Mouse (Mus musculus) testis, adult 2 months (tissue): ENCODE data around the gene Clhc1. TPM values are rescaled to one million over a fixed set of nuclear protein-coding genes. Genes with fewer than 3 reads are reported as not detected.
"Not testable (repeated sequence)": the region's sequence is repeated elsewhere in the genome, so short reads cannot be mapped to it uniquely, and the experiment has no call there.

Experiments used
- H3K27ac ChIP-seq: fragments of 200-500 bp; 2 replicates; pipeline ENCODE4 v1.5.1; 2012; ENCODE audit warnings: low read depth, low read length; ENCODE audit not compliant: control insufficient read depth, insufficient read depth
- H3K27me3 ChIP-seq: fragments of 200-500 bp; 2 replicates; pipeline ENCODE4 v1.6.1; 2012; ENCODE audit warnings: mild to moderate bottlenecking, low read length, moderate library complexity; ENCODE audit not compliant: control insufficient read depth, insufficient read depth
- H3K36me3 ChIP-seq: fragments of 200-500 bp; 2 replicates; pipeline ENCODE4 v1.6.1; 2012; ENCODE audit warnings: mild to moderate bottlenecking, low read length; ENCODE audit not compliant: control insufficient read depth, insufficient read depth
- H3K4me1 ChIP-seq: fragments of 200-500 bp; 2 replicates; pipeline ENCODE4 v1.6.1; 2012; ENCODE audit warnings: low read length; ENCODE audit not compliant: control insufficient read depth, insufficient read depth
- H3K4me3 ChIP-seq: fragments of 200-500 bp; 2 replicates; pipeline ENCODE4 v1.5.1; 2012; ENCODE audit warnings: low read depth, mild to moderate bottlenecking, low read length, moderate library complexity, mixed read lengths; ENCODE audit not compliant: control insufficient read depth
- CTCF ChIP-seq: fragments of 200-500 bp; IDR thresholded peaks from 2 replicates; pipeline ENCODE4 v1.5.1; 2012; ENCODE audit warnings: low read depth, mild to moderate bottlenecking, inconsistent platforms, low read length, moderate library complexity; ENCODE audit not compliant: control insufficient read depth, insufficient read depth, insufficient replicate concordance
- POLR2A ChIP-seq: fragments of 200-500 bp; IDR thresholded peaks from 2 replicates; pipeline ENCODE4 v1.6.1; 2012; ENCODE audit warnings: low read depth, mild to moderate bottlenecking, inconsistent platforms, low read length, moderate library complexity; ENCODE audit not compliant: control insufficient read depth
- polyA plus RNA-seq: library from polyadenylated mRNA; depleted of rRNA; stranded (reverse); fragments of >200 nt; gene quantifications from 2 replicates; pipeline ENCODE4 v1.2.3, GENCODE M21; 2012

Gene Clhc1
- polyA plus RNA-seq, 1 experiment: 10.8 TPM

DNA sequence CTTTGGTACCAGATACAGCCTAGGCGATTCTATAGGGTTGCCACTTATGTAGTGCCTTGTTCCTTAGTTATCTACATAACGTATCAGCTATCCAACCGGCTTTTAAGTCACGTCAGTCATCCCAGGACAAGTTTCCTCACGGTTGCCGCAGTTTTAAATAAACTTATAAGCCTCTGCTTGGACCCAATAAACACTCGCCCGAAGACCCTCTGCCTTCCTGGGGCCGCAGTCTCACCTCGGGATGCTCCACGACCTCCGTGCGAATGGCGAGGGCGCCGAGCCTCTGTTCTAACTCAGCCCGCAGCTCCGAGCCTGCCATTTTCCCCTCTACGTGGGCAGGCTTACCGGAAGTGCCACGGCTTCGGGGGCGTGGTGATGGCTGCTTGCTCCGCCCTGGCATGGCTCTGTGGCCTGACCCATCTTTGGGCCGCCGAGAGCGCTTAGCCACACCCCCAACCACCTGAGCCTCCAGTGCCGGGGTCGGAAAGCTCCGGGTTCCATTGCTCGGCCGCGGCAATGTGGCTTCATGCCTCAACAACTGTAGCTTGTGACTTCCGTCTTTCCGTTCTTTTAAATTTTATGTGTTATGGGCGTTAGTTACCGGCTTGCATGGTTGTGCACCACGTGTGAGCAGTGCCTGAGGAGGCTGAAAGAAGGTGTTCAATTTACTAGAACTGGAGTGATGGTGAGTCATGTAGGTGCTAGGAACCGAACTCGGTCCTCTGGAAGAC is 32.9 kb upstream of the Clhc1 start, which contains the start of gene Prorsd1:
Prorsd1 (minus strand) TSS at position 352 of the 731 bp plus-strand sequence.
- Histone ChIP-seq H3K27ac (peak within 1 kb of the TSS; percentile 69), H3K36me3 (no peaks in the 10 kb centered on the region), H3K4me3 (peak within 1 kb of the TSS; percentile 88), H3K27me3 (no peaks in the 10 kb centered on the region), H3K4me1 (peaks cover 3% of the 10 kb centered on the region; the same call in 1 of the 2 replicates)
- peak; percentile 87 for TF ChIP-seq POLR2A
- TF ChIP-seq CTCF: no peak

DNA sequence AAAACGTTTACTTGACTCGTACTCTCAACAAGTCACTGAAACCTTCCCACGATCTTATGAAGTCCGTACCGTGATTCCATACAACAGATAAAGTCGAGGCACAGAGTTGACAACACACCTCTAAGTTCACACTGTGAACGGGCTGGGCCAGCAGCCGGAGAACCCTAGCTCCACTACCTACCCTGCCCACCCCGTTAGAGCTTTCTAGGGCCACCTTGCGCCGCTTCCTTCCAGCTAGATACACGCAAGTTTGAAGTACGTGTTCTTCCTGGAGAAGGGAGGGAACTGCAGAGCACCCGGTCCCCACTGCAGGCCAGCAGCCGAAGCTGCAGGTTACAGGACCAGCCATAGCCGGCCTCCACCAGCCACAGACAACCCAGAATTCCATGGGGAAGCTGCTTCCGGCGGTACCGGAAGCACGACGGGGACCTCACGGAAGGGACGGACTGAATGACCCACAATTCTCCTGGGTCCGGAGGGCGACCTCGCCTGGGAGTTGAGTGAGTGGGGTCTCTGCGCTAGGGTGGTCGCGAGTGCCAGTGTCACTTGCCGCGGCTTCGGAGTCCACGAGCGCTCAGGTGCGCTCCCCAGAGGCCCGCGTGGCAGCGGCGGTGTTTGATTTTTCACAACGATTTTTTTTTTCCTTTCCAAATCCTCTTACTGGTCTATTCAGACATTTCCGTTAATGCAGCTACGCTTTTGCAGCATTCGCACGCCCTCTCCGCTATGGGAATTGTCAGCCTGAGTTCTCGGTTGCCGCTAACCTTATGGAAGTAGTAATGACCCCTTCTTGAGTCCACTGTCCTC is 21.6 kb upstream of the Clhc1 start, which contains the start of gene Mtif2:
Mtif2 (plus strand) TSS at position 421 of the 807 bp plus-strand sequence.
- Histone ChIP-seq H3K27ac (peak within 1 kb of the TSS; percentile 83), H3K27me3 (no peaks in the 10 kb centered on the region), H3K4me1 (no peaks in the 10 kb centered on the region), H3K4me3 (peak within 1 kb of the TSS; percentile 85), H3K36me3 (no peaks in the 10 kb centered on the region)
- TF ChIP-seq POLR2A: peak; percentile 94
- TF ChIP-seq CTCF: no peak

DNA sequence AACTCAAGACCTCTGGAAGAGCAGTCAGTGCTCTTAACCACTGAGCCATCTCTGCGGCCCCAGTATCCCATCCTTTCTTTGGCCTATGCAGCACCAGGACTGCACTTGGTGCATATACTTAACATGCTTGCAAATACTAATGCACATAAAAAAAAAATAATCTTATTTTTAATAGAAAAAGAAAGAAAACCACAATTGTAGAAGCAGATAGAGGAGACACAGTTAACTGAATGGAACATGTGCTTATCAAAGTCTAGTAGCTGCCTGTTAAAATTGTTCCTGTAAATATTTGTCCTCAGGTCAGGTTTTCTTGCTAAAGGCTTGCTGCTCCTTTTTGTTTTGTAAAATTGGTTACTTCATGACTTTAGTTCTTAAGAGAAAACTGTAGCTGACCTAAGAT is 9.5 kb upstream of the Clhc1 start:
- no peak overlapping the region for H3K27ac ChIP-seq
- TF ChIP-seq CTCF (no peak), POLR2A (no peak)
- peaks cover 2% of the 10 kb centered on the region for H3K36me3 ChIP-seq
- no peak overlapping the region for H3K4me3 ChIP-seq
- H3K27me3 ChIP-seq: no peaks in the 10 kb centered on the region
- no peaks in the 10 kb centered on the region for H3K4me1 ChIP-seq

DNA sequence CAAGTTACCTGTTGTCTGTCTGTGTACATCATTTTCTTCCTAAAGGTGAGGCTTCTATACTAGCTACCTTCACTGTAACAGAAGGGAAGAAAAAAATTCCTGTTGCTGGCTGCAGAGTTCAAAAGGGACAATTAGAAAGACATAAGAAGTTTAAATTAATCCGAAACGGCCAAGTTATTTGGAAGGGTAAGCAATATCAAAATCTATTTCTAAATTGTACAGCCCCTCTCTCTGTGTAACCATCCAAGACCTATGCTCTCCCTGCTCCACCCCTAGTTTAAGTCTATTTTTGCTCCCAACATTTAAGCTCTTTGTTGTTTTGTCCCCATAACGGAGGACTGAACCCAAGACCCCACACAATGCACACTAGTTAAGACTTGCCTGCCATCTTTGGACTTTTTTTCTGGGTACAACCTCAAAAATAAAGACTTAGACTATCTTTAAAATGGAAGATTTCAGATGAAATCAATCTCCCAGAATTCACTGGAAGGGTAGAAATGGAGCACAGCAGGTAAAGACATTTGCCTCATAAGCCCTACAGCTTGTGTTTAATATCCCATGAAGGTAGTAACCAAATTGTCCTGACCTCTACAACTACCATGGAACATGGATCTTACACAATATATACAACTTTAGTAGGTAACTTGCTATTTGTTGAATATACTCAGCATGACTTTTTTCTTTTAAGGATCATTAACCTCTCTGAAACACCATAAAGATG is 3.4 kb upstream of the Clhc1 start:
- Histone ChIP-seq H3K27ac (no peak overlapping the region), H3K27me3 (no peaks in the 10 kb centered on the region), H3K4me3 (no peak overlapping the region), H3K36me3 (no peaks in the 10 kb centered on the region; the same call in 1 of the 2 replicates), H3K4me1 (no peaks in the 10 kb centered on the region)
- TF ChIP-seq CTCF (no peak), POLR2A (no peak)

DNA sequence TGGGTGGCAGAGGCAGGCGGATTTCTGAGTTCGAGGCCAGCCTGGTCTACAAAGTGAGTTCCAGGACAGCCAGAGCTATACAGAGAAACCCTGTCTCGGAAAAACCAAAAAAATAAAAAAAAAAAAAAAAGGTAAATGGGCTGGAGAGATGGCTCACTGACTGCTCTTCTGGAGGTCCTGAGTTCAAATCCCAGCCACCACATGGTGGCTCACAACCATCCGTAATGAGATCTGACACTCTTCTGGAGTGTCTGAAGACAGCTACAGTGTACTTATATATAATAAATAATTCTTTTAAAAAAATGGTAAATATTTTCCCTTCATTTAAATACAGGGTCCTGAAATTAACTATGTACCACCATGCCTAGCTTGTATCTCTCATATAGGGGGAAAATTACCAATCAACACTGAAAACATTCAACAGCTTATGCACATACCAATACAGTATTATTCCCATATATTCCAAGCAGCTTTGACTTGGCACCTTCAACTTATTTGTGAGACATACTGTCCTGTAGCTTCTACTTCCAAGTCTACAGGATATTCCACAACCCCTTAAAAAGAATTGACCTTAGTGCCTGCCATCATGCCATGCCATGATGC is 2.5 kb upstream of the Clhc1 start:
- not testable (repeated sequence) for H3K27me3 ChIP-seq, H3K36me3 ChIP-seq, H3K4me1 ChIP-seq, H3K4me3 ChIP-seq, H3K27ac ChIP-seq

DNA sequence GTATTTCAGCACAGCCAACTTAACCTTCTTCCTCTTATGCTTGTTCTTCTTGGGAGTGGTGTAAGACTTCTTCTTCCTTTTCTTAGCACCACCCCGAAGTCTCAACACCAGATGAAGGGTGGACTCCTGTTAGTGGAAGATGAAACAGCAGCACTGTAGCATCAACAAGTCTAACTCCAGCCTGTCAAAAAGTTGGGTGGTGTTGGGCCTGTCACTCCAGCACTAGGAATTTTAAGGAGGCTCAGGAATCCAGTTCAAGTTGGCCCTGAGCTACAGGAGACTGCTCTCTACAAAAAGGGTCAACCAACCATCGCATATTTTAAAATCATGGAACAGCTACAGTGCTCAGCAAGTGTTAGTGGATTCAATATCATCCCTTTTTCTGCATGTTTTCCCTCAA is 1.5 kb upstream of the Clhc1 start:
- H3K27me3 ChIP-seq, H3K27ac ChIP-seq, H3K36me3 ChIP-seq, H3K4me1 ChIP-seq: not testable (repeated sequence)
- peak overlapping the region; percentile 1; the same call in 1 of the 2 replicates for H3K4me3 ChIP-seq

DNA sequence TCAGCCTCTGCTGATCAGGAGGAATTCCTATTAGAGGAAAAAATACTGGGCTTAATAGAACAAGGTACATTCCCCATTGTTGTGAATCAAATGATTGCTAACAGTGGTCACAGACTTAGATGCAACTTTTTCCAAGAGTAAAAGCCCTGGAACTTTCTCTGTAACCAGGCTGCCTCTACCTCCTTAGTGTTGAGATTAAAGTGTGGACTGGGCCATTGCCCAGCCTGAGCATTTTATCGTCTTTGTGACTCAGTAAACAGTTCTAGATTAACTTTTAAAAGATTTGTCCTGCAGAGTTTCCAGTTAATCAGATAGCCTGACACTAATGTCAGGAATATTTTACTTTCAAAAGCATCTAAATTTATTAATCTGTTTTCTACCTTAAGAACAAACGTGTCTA is 988 bp upstream of the Clhc1 start:
- TF ChIP-seq CTCF: no peak
- no peak for TF ChIP-seq POLR2A
- Histone ChIP-seq H3K36me3 (no peaks in the 10 kb centered on the region; the same call in 1 of the 2 replicates), H3K4me1 (no peaks in the 10 kb centered on the region), H3K4me3 (peak overlapping the region; percentile 1; the same call in 1 of the 2 replicates), H3K27me3 (no peaks in the 10 kb centered on the region), H3K27ac (no peak overlapping the region)
